Mouse (Mus musculus) limb, embryonic 14.5 days (tissue): ENCODE measurements around the gene Tekt2. TPM values are rescaled to one million over a fixed set of nuclear protein-coding genes. Genes with fewer than 3 reads are reported as not detected.

ENCODE experiments used
- ATAC-seq: fragments of 200-750 bp; cut with Nextera tagmentation; 2 replicates; pipeline ENCODE4 v1.8.0; 2017; ENCODE audit warnings: low read depth, moderate number of reproducible peaks, moderate TSS enrichment; ENCODE audit not compliant: low FRiP score
- DNase-seq: peaks from one replicate; pipeline ENCODE4 v3.0.0-alpha.2; 2015; ENCODE audit warnings: low spot score
- H3K27ac ChIP-seq: fragments of 300-500 bp; sonication (generic); replicated peaks from 2 replicates; pipeline ENCODE4 v1.5.1; 2014; ENCODE audit warnings: low read depth, mild to moderate bottlenecking, low read length, moderate library complexity, mixed read lengths
- H3K27me3 ChIP-seq: fragments of 300-500 bp; sonication (generic); 2 replicates; pipeline ENCODE4 v1.6.1; 2014; ENCODE audit warnings: low read length, mixed read lengths; ENCODE audit not compliant: control insufficient read depth, insufficient read depth
- H3K36me3 ChIP-seq: fragments of 300-500 bp; sonication (generic); 2 replicates; pipeline ENCODE4 v1.6.1; 2014; ENCODE audit warnings: mild to moderate bottlenecking, low read length, moderate library complexity, mixed read lengths; ENCODE audit not compliant: control insufficient read depth, insufficient read depth
- H3K4me1 ChIP-seq: fragments of 300-500 bp; sonication (generic); 2 replicates; pipeline ENCODE4 v1.6.1; 2014; ENCODE audit warnings: antibody characterized with exemption, low read length, mixed read lengths; ENCODE audit not compliant: control insufficient read depth, insufficient read depth
- H3K4me2 ChIP-seq: fragments of 300-500 bp; sonication (generic); replicated peaks from 2 replicates; pipeline ENCODE4 v1.6.1; 2014; ENCODE audit warnings: low read depth, mild to moderate bottlenecking, low read length, moderate library complexity; ENCODE audit not compliant: severe bottlenecking
- H3K4me3 ChIP-seq: fragments of 300-500 bp; sonication (generic); replicated peaks from 2 replicates; pipeline ENCODE4 v1.5.1; 2014; ENCODE audit warnings: low read length
- H3K9ac ChIP-seq: fragments of 300-500 bp; sonication (generic); 2 replicates; pipeline ENCODE4 v1.6.1; 2014; ENCODE audit warnings: mild to moderate bottlenecking, low read depth, low read length, moderate library complexity; ENCODE audit not compliant: severe bottlenecking
- H3K9me3 ChIP-seq: fragments of 300-500 bp; sonication (generic); 2 replicates; pipeline ENCODE4 v1.6.1; 2016; ENCODE audit warnings: low read length; ENCODE audit not compliant: control insufficient read depth
- POLR2A ChIP-seq: fragments of 200-500 bp; IDR thresholded peaks from 2 replicates; pipeline ENCODE4 v1.8.0; 2012; ENCODE audit warnings: inconsistent platforms, mild to moderate bottlenecking, moderate library complexity, borderline replicate concordance; ENCODE audit not compliant: insufficient read depth, insufficient read length; ENCODE audit errors: extremely low read depth
- WGBS: fragments of 180-500 bp; shearing (Covaris S2); extraction: QIAGEN DNeasy Blood & Tissue Kit; methylation state at CpG from one replicate; pipeline ENCODE4 v1.1.7; 2014; 5-methylcytosine and 5-hydroxymethylcytosine counted together
- polyA plus RNA-seq, 2 experiments: library from polyadenylated mRNA; depleted of rRNA in 1 of 2; stranded (reverse) in 1 of 2; unstranded in 1 of 2; fragments of >200 nt; fragmentation: Nextera tagmentation in 1 of 2; extraction: Ambion mirVana in 1 of 2; gene quantifications; 2 replicates each; pipeline versions ENCODE4 v1.2.1 to v1.2.3; 2012 to 2014

Tekt2 gene
- polyA plus RNA-seq, 2 experiments: 14.4 to 48.9 TPM

DNA sequence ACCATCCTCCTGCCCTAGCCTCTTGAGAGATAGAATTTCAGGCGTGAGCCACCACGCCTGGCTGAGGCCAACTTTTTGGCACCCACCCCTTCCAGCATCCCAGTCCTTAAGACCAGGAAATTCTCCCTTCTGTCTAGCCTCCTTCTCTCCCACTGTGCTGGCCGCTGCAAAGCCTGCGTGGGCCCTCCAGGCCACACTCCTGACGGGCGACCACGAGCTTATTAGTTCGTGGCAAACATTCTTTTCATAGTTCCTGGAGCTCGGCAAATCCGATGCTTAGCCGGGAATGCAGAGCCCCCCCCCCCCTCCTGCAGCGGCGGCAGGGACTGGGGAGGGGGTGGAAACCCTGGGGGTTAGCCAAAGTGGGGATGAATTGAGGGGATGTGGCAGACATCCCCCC lies 34.3 kb downstream of the Tekt2 start:
- DNase-seq (no peak), ATAC-seq (no peak)
- Histone ChIP-seq H3K4me1 (peaks cover 29% of the 10 kb centered on the region), H3K36me3 (no peaks in the 10 kb centered on the region; the same call in 1 of the 2 replicates), H3K4me2 (peak overlapping the region; percentile 32; the same call in 1 of the 2 replicates), H3K27me3 (peaks cover 13% of the 10 kb centered on the region), H3K9ac (peak overlapping the region; percentile 12; the same call in 1 of the 2 replicates), H3K4me3 (no peak overlapping the region), H3K9me3 (no peaks in the 10 kb centered on the region), H3K27ac (no peak overlapping the region)
- WGBS: 19% methylated on average over 11 of the region's 13 CpGs
- no peak for TF ChIP-seq POLR2A

GRCm38 (mm10) chr4:126290314-126290713 lies 35.2 kb downstream of the Tekt2 start:
- Histone ChIP-seq H3K27me3 (peaks cover 17% of the 10 kb centered on the region), H3K9ac (no peak overlapping the region), H3K4me3 (no peak overlapping the region), H3K27ac (no peak overlapping the region), H3K36me3 (no peaks in the 10 kb centered on the region; the same call in 1 of the 2 replicates), H3K4me2 (no peak overlapping the region), H3K4me1 (peaks cover 25% of the 10 kb centered on the region), H3K9me3 (no peaks in the 10 kb centered on the region)
- 83% methylated on average over 8 of the region's 8 CpGs for WGBS
- TF ChIP-seq POLR2A: no peak
- DNase-seq: no peak
- ATAC-seq: no peak

- Histone ChIP-seq H3K4me2 (peak overlapping the region; percentile 55), H3K27ac (no peak overlapping the region; the same call in 1 of the 2 replicates), H3K9ac (peak overlapping the region; percentile 65), H3K27me3 (peaks cover 17% of the 10 kb centered on the region), H3K9me3 (no peaks in the 10 kb centered on the region), H3K36me3 (no peaks in the 10 kb centered on the region; the same call in 1 of the 2 replicates), H3K4me1 (peaks cover 25% of the 10 kb centered on the region), H3K4me3 (peak overlapping the region; percentile 56)
- ATAC-seq (peak; percentile 32; the same call in 1 of the 2 replicates), DNase-seq (no peak)
- TF ChIP-seq POLR2A: no peak
- 39% methylated on average over 16 of the region's 17 CpGs for WGBS
Observed at GRCm38 (mm10) chr4:126288085-126288666, 37.3 kb downstream of the Tekt2 start.

DNA sequence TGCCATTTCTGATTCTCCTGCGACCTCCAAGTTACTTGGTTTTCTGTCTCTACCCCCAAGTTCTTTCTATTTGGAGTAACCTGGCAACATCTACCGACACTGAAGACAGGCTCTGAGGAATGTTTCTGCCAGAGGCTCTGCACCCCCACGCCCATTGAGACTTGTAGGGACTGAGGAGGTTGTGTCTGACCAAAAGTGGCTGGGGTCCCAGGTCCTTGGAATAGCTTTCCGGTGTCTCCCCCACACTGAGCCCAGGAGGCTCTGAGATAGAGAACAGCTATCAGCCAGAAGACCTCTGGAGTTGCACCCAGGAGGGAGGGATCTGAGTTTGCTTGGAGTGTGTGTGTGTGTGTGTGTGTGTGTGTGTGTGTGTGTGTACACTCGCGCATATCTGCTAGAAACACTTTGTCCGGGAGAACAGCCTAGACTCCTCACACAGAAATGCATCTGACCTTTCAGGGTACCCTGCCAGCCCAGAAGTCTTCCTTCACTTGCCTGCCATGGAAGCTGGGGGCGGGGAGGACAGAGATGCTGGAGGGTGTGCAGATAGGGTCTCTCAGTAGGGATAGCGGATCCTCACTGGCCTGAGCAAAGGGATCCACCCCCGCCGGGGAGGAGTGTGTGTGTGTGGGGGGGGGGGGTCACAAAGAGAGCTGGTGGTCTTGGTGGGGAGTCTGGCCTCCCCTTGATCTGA lies 38.0 kb downstream of the Tekt2 start:
- peaks cover 17% of the 10 kb centered on the region for H3K27me3 ChIP-seq
- WGBS: 34% methylated on average over 11 of the region's 11 CpGs
- peak overlapping the region; percentile 55 for H3K4me2 ChIP-seq
- H3K9me3 ChIP-seq: no peaks in the 10 kb centered on the region
- H3K36me3 ChIP-seq: no peaks in the 10 kb centered on the region
- H3K4me1 ChIP-seq: peaks cover 27% of the 10 kb centered on the region
- H3K9ac ChIP-seq: peak overlapping the region; percentile 65
- H3K4me3 ChIP-seq: peak overlapping the region; percentile 56
- ATAC-seq (0 out of 2 replicates have a peak, but pooled peaks have one; percentile 13), DNase-seq (no peak)
- TF ChIP-seq POLR2A: no peak
- H3K27ac ChIP-seq: peak overlapping the region; percentile 73

DNA sequence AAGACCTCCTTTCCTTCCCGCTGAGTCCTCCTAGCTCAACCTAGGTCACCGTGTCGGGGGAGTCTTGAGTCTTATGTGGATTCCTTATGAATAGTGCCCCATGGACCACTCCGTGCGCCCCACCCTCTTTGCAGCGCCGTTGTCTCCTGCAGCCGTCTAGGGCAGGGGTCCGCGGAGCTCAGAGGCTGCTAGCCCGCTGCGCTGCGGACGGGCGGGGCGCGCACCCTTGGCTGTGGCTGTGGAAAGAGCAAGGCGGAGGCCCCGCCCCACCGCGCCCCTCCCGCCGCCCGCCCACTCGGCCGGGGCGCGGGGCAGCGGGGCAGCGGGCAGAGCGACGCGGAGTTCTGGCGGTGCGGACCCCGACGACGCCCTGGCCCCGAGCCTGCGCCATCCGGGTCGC lies 39.0 kb downstream of the Tekt2 start, which contains the start of gene Col8a2:
Col8a2 (plus strand) TSS at position 302 of the 400 bp plus-strand sequence.
- Histone ChIP-seq H3K9ac (peak within 1 kb of the TSS; percentile 65), H3K36me3 (no peaks in the 10 kb centered on the region), H3K4me1 (peaks cover 34% of the 10 kb centered on the region), H3K27me3 (peaks cover 17% of the 10 kb centered on the region), H3K27ac (peak within 1 kb of the TSS; percentile 73), H3K4me2 (peak within 1 kb of the TSS; percentile 55), H3K4me3 (peak within 1 kb of the TSS; percentile 56), H3K9me3 (no peaks in the 10 kb centered on the region)
- no peak for TF ChIP-seq POLR2A
- DNase-seq (peak; percentile 27), ATAC-seq (peak; percentile 47)
- 3% methylated on average over 18 of the region's 42 CpGs for WGBS
